Mouse (Mus musculus) cerebellum, postnatal 36 days (tissue): ENCODE data around the gene H2-M3.
"Not testable (repeated sequence)": the region's sequence is repeated elsewhere in the genome, so short reads cannot be mapped to it uniquely, and the experiment has no call there.

Experiments
- DNase-seq, 2 experiments: peaks; one replicate each; pipeline ENCODE4 v3.0.0; 2021 to 2022; ENCODE audit warnings: mixed read lengths in 2 of 2

Gene H2-M3

GRCm38 (mm10) chr17:37270058-37270701 is at the start of gene H2-M3:
Gene H2-M3, plus strand, starts transcription at chr17:37270220.
- DNase-seq: peak; percentile 71 to 82

DNA sequence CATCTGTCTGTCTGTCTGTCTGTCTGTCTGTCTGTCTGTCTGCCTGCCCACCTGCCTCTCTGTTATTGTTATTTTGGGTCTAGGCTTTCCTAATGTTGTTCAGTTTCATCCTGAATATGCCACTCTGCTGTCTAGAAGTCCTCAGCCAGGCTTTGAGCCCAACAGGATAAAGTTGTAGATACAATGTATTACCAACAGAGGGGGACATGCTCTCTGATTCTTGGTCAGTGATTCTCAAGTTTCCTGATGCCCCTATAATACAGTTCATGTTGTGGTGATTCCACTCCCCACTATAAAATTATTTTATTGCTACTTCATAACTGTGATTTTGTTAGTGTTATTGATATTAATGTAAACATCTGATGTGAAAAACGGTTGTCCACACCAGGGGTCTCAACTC is 48.1 kb upstream of the H2-M3 start:
- no peak for DNase-seq

DNA sequence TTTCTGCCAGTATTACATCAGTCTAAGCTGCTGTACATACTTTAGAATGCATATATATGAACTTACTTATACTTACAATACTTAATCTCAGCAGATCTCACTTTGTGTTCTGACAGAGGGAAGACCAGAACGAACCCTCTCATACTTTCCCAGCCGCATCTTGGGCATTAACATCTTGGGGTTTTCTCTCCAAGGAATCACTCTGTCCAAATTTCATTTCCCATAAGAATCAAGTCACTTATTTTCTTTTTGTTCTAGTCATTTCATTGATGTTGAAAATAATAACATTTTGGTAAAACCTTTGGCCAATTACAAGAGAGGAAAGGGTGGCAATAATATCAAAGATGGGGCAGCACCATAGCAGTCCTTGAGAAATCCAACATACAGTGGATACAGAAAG is 32.8 kb upstream of the H2-M3 start, which contains the start of gene Olfr97:
Gene Olfr97 (minus strand): TSS at position 101 of the 400 bp plus-strand sequence.
- DNase-seq: not testable (repeated sequence)

DNA sequence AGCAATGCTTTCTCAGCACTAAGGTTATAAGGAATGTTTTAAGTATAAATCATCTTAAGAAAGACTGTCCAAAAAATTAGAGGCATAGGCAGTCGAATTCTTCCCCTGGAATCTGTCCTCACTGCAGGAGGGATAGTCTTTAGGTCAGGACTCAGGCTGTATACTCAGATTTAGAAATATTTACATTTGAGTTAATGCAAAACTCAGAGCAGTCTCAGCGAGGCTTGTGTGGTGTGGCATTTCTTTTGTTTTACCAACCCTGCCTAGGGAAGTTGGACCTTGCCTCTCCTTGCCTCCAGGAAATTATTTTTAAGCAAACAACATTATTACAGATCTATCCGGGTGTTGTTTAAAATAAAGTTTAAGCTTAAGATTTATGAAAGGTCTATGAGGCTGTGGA is 27.8 kb upstream of the H2-M3 start:
- no peak for DNase-seq

DNA sequence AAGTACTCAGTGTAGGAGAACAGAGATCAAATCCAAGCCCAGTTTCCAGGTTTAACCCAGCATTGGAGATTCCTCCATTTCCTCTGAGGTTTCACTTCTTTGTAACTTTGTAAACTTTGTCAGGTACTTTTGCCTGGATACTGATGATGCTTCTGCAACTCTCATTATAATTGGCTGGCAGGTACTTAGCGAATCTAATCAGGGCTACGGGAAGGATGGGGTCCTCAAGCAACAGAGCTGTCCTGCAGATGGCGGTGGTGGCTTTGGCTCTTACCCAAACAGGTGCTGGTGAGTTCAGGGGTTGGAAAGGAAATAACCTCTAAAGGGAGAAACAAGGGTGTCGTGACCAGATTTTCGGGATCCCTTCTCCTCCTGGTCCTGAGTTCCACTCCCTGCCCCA is 23.3 kb upstream of the H2-M3 start:
- peak in 1 of 2 experiments; percentile 2 for DNase-seq

DNA sequence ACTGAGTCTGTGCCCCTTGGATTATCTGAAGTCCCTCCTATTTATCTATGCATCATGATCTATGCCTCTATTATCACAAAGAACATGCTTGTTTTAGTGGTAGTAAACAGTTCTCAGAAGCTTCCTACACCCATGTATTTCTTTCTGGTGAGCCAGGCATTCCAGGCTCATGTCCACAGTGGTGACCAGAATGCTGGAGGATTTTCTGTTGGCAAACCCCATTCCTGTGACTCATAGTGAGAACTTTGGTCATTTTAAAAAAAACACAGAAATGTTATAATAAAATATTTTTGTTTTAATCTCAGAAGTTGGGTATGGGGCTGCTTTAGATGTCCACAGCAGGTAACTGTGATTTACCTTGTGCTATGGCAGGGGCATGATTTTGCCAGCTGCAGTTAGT is 20.6 kb upstream of the H2-M3 start:
- DNase-seq: no peak

DNA sequence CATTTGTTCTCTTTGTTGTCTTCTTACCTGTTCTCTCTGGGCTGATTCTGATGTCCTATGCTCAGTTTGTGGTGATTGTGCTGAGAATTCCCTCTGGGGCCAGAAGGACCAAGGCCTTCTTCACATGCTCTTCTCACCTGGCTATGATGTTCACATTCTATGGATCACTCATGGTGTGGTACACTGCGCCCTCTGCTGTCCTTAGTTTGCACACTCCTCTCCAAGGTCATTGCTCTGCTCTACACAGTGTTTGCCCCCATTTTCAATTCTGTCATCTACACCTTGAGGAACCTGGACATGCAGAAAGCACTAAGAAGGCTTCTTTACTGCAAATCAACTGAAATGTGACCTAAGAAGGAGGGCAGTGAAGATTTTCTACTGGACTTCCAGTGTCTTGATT is 19.5 kb upstream of the H2-M3 start:
- peak in 1 of 2 experiments; percentile 3 for DNase-seq

DNA sequence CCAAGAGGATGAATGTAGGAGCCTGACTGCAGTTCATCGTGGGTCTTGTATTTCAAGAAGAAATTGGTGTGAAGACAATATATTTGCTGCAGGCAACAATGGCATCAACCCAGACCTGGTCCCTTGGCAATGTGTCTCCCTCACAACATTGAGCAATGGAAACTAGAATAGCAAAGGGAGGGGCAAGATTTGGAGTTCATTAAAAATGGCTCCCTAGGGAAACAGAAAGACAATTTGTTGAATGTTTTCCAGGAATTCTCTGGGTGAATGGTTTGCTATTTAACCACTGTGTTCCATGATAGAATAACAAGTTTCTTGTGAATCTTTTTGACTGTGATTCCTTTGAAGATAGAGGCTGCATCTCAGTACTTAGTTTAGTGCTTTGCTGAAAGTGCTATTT is 6.4 kb upstream of the H2-M3 start, which contains the start of gene Olfr98:
Gene Olfr98 (minus strand): TSS at position 124 of the 400 bp plus-strand sequence.
- no peak for DNase-seq

GRCm38 (mm10) chr17:37270702-37271092 is 677 bp downstream of the H2-M3 start:
- DNase-seq: peak in 1 of 2 experiments; percentile 3

DNA sequence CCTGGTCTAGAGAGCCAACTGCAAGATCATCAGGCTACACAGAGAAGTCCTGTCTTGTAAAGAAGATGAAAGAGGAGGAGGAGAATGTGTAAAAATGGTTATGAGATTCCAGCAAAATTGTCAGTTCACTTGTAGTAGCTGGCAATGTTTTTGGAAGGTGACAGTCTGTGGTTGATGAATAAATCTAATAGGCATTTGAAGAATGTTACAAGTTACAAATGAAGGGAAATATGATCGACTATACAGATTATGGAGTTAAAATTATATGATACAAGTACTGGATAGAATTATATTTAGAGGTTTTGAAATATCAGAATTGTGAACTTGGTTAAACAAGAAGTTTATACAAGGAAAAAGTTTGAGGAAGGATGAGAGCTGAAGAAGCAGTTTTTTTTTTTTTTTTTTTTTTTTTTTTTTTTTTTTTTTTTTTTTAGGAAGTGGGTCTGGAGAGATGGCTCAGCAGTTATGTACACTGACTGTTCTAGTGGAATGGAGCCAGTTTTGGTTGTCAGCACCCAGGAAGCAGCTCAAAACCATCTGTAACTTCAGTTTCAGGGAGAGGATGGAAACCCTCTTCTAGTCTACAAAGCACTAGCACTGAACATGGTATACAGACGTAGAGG is 5.7 kb downstream of the H2-M3 start:
- DNase-seq: no peak

GRCm38 (mm10) chr17:37276573-37276972 is 6.6 kb downstream of the H2-M3 start:
- DNase-seq: no peak

DNA sequence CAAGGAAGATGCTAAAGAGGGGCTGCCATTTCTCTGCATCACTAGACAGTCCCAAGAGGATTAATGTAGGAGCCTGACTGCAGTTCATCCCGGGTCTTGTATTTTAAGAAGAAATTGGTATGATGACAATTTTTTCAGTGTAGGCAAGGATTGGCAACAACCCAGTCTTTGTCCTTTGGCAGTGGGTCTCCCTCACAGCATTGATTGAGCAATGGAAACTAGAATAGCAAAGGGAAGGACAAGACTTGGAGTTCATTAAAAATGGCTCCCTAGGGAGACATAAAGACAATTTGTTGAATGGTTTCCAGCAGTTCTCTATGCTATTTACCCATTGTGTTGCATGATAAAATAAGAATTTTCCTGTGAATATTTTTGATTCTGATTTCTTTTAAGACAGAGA is 10.3 kb downstream of the H2-M3 start:
- DNase-seq: no peak

GRCm38 (mm10) chr17:37283360-37283759 is 13.3 kb downstream of the H2-M3 start, which contains the start of gene Olfr99:
Gene Olfr99, minus strand, starts transcription at chr17:37283460.
- no peak for DNase-seq

DNA sequence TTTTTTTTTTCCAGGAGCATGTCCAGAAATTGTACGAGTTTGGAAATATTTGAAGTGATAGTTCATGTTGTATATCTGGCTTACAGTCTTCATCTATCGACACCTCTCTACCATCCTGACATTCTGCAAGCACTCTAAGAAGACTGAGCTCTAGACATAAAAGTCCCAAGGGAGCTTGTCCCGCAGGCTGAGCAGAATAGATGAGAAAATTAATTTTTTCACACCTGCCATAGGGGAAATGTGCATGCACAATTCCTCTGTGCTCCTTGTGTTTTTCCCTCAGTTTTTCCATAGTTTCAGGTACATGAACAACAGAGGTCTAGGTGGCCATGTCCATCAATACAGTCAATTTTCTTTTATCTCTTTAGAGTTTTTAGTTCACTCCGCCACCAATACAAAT is 34.2 kb downstream of the H2-M3 start, which contains the start of gene Olfr101:
Gene Olfr101 (minus strand): TSS at position 101 of the 400 bp plus-strand sequence.
- DNase-seq: no peak

- DNase-seq: no peak
These were observed 38.5 kb downstream of the H2-M3 start for GRCm38 (mm10) chr17:37308483-37308882.

DNA sequence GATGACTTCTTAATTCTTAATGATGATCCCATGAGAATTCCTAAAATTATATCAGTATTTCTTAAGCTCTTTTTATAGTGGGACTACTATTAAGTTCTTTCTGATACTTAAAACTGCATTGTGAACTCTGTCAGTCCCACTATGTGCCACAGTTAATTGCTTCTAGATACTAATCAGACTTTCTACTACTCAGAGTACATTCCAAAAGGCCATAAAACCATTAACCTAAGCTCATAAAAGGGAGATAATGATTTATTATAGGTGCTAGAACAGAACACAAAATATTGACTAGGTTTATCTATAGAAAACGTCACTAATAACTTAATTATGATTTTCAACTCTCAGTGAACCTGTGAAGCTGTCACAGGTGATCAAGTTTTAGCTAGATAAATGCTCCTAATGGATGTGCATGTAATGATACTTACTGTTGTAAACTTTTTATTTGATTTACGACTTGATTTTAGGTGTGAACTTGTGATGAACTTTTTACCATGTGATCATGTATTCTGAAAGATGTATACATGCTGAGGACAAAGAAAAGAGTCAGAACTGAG is 40.2 kb downstream of the H2-M3 start:
- no peak for DNase-seq

- DNase-seq: no peak
These were observed 46.9 kb downstream of the H2-M3 start, which contains the start of gene Olfr102 for GRCm38 (mm10) chr17:37316954-37317353. Gene Olfr102, minus strand, starts transcription at chr17:37317054.
